Mouse (Mus musculus) thymus, adult 2 months (tissue): ENCODE data around the gene Dnah1. TPM values are rescaled to one million over a fixed set of nuclear protein-coding genes. Genes with fewer than 3 reads are reported as not detected.

ENCODE experiments used
- DNase-seq: peaks from one replicate; pipeline ENCODE4 v3.0.0; 2021
- H3K27ac ChIP-seq: fragments of 200-500 bp; 2 replicates; pipeline ENCODE4 v1.5.1; 2012; ENCODE audit warnings: low read length, control low read depth; ENCODE audit not compliant: control insufficient read depth, insufficient read depth
- H3K27me3 ChIP-seq: fragments of 200-500 bp; 2 replicates; pipeline ENCODE4 v1.6.1; 2012; ENCODE audit warnings: mild to moderate bottlenecking, low read length, moderate library complexity, mixed read lengths; ENCODE audit not compliant: control insufficient read depth, insufficient read depth
- H3K36me3 ChIP-seq: fragments of 200-500 bp; 2 replicates; pipeline ENCODE4 v1.6.1; 2012; ENCODE audit warnings: mild to moderate bottlenecking, low read length, moderate library complexity; ENCODE audit not compliant: control insufficient read depth, insufficient read depth
- H3K4me1 ChIP-seq: fragments of 200-500 bp; replicated peaks from 2 replicates; pipeline ENCODE4 v1.6.1; 2012; ENCODE audit warnings: low read length; ENCODE audit not compliant: control insufficient read depth, insufficient read depth
- H3K4me3 ChIP-seq: fragments of 200-500 bp; 2 replicates; pipeline ENCODE4 v1.5.1; 2012; ENCODE audit warnings: mild to moderate bottlenecking, low read length, control low read depth, moderate library complexity; ENCODE audit not compliant: control insufficient read depth, insufficient read depth
- CTCF ChIP-seq: fragments of 200-500 bp; IDR thresholded peaks from 2 replicates; pipeline ENCODE4 v1.5.1; 2012; ENCODE audit warnings: mild to moderate bottlenecking, control low read depth, low read length, moderate library complexity, borderline replicate concordance; ENCODE audit not compliant: control insufficient read depth, poor library complexity, insufficient read depth; ENCODE audit errors: extremely low read depth
- POLR2A ChIP-seq: fragments of 200-500 bp; IDR thresholded peaks from 2 replicates; pipeline ENCODE4 v1.6.1; 2012; ENCODE audit warnings: mild to moderate bottlenecking, low read length, control low read depth, moderate library complexity; ENCODE audit not compliant: control insufficient read depth, poor library complexity, insufficient read depth; ENCODE audit errors: extremely low read depth
- WGBS: fragments of 180-500 bp; shearing (Covaris S2); methylation state at CpG from one replicate; pipeline ENCODE4 v1.1.7; 2018; 5-methylcytosine and 5-hydroxymethylcytosine counted together
- polyA plus RNA-seq: library from polyadenylated mRNA; depleted of rRNA; stranded (reverse); fragments of >200 nt; gene quantifications from 2 replicates; pipeline ENCODE4 v1.2.3, GENCODE M21; 2012

Gene Dnah1
- polyA plus RNA-seq, 1 experiment: 0.39 TPM

- H3K36me3 ChIP-seq: peaks cover 70% of the 10 kb centered on the region
- WGBS: 97% methylated on average over 14 of the region's 14 CpGs
These were observed 65.1 kb downstream of the Dnah1 start for GRCm38 (mm10) chr14:31258476-31259050.

DNA sequence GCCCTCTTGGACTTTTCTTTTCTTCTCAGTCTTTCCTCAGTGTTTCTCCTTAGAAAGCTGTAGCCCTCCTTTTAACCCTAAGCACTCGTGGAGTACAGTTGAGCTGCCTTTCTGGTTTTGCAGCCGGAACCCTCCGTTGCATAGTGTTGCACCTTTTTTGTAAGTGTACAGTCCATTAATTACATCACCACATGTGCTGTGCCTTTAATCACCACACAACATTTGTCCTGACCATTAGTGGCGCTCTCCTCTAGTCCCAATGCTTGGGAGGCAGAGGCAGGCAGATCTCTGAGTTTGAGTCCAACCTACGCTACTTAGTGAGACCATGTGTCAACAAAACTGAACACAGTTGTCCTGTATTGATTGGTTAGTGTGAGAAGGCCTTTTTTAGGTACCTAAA lies 71.6 kb downstream of the Dnah1 start:
- H3K4me1 ChIP-seq: peaks cover 8% of the 10 kb centered on the region
- no peak for DNase-seq
- H3K27me3 ChIP-seq: no peaks in the 10 kb centered on the region
- H3K4me3 ChIP-seq: peak overlapping the region; percentile 72; the same call in 1 of the 2 replicates
- H3K27ac ChIP-seq: no peak overlapping the region
- peaks cover 38% of the 10 kb centered on the region for H3K36me3 ChIP-seq
- 91% methylated on average over 5 of the region's 5 CpGs for WGBS
- no peak for TF ChIP-seq CTCF
- no peak for TF ChIP-seq POLR2A

More at GRCm38 (mm10) chr14:31258476-31259050, 65.1 kb downstream of the Dnah1 start:
- no peak for TF ChIP-seq POLR2A
- no peak for TF ChIP-seq CTCF
- no peak overlapping the region for H3K27ac ChIP-seq
- no peaks in the 10 kb centered on the region for H3K27me3 ChIP-seq
- no peak for DNase-seq
- no peak overlapping the region for H3K4me3 ChIP-seq
- H3K4me1 ChIP-seq: no peaks in the 10 kb centered on the region

GRCm38 (mm10) chr14:31251626-31252025 lies 72.1 kb downstream of the Dnah1 start:
- TF ChIP-seq CTCF (no peak), POLR2A (no peak)
- peaks cover 33% of the 10 kb centered on the region for H3K36me3 ChIP-seq
- WGBS: 3% methylated on average over 18 of the region's 18 CpGs
- no peaks in the 10 kb centered on the region for H3K27me3 ChIP-seq
- DNase-seq: no peak
- peaks cover 8% of the 10 kb centered on the region for H3K4me1 ChIP-seq
- H3K27ac ChIP-seq: no peak overlapping the region
- peak overlapping the region; percentile 72 for H3K4me3 ChIP-seq

GRCm38 (mm10) chr14:31251084-31251604 lies 72.6 kb downstream of the Dnah1 start, which contains the start of the genes Phf7 and Bap1:
Gene Phf7 (minus strand): TSS chr14:31251317.
Gene Bap1 (plus strand): TSS chr14:31251450.
- peak within 1 kb of the TSS; percentile 32 for H3K27ac ChIP-seq
- DNase-seq: peak; percentile 97
- WGBS: 1% methylated on average over 75 of the region's 75 CpGs
- peaks cover 8% of the 10 kb centered on the region for H3K4me1 ChIP-seq
- H3K27me3 ChIP-seq: no peaks in the 10 kb centered on the region
- peaks cover 29% of the 10 kb centered on the region for H3K36me3 ChIP-seq
- TF ChIP-seq CTCF (peak; percentile 75), POLR2A (peak; percentile 95)
- peak within 1 kb of the TSS; percentile 72 for H3K4me3 ChIP-seq

- Histone ChIP-seq H3K27ac (peak overlapping the region; percentile 32), H3K4me3 (peak overlapping the region; percentile 56), H3K4me1 (peaks cover 8% of the 10 kb centered on the region), H3K36me3 (peaks cover 22% of the 10 kb centered on the region), H3K27me3 (no peaks in the 10 kb centered on the region)
- TF ChIP-seq CTCF (no peak), POLR2A (no peak)
- no peak for DNase-seq
- WGBS: 12% methylated on average over 38 of the region's 38 CpGs
These were observed 73.2 kb downstream of the Dnah1 start for GRCm38 (mm10) chr14:31250222-31251083.

DNA sequence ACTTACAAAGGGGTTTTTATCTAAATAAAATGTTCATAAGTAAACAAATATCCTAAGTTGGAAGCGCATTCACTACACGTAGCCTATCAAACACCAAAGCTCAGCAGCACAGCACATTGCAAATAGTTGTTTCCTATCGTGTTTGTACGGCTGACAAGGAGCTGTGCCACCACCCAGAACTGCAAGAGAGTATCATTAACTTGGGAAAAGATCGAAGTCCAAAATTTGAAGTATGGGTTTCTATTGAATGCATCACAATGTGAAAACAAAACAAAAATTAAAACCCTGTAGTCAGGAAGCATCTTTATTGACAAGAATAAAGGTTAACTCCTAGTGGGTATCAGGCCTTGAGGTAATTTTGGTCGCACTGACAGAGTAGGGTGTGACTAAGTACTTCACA lies 75.3 kb downstream of the Dnah1 start:
- Histone ChIP-seq H3K4me3 (no peak overlapping the region), H3K4me1 (peaks cover 8% of the 10 kb centered on the region), H3K27me3 (no peaks in the 10 kb centered on the region), H3K36me3 (0 out of 2 replicates have a peak, but pooled peaks cover 2% of the 10 kb centered on the region), H3K27ac (no peak overlapping the region)
- 95% methylated on average over 6 of the region's 6 CpGs for WGBS
- no peak for TF ChIP-seq POLR2A
- TF ChIP-seq CTCF: no peak
- no peak for DNase-seq
